Mouse (Mus musculus) T-helper 1 cell (primary cell): ENCODE data around the gene Gm10188.

Experiments used
- in situ Hi-C: fragments of 300-600 bp; cut with MboI, MseI; formaldehyde crosslinking; loops from one replicate; pipeline ENCODE4 v1.15.1; 2025; ENCODE audit warnings: high pct_unique_total_duplicates

The Gm10188 gene

GRCm38 (mm10) chr1:132195100-132195499 is 34.5 kb downstream of the Gm10188 start:
- in situ Hi-C loops: no loop called here

GRCm38 (mm10) chr1:132194624-132195023 is 34.9 kb downstream of the Gm10188 start:
- in situ Hi-C loops: no loop called here

- in situ Hi-C loops: no loop called here
Observed at GRCm38 (mm10) chr1:132193806-132194205, 35.8 kb downstream of the Gm10188 start.

GRCm38 (mm10) chr1:132191786-132192680 is 37.5 kb downstream of the Gm10188 start:
- in situ Hi-C loops: no loop called here

GRCm38 (mm10) chr1:132191093-132191785 is 38.3 kb downstream of the Gm10188 start, which contains the start of the genes Lemd1 and AC124108.1:
Gene Lemd1 (plus strand): TSS chr1:132191431.
Gene AC124108.1 (plus strand): TSS chr1:132191457.
- in situ Hi-C loops: no loop called here

GRCm38 (mm10) chr1:132190621-132191092 is 38.9 kb downstream of the Gm10188 start:
- in situ Hi-C loops: no loop called here

GRCm38 (mm10) chr1:132190040-132190513 is 39.5 kb downstream of the Gm10188 start:
- in situ Hi-C loops: no loop called here

- in situ Hi-C loops: no loop called here
Observed at GRCm38 (mm10) chr1:132189231-132189630, 40.3 kb downstream of the Gm10188 start.

- in situ Hi-C loops: no loop called here
Observed at GRCm38 (mm10) chr1:132188442-132189066, 41.0 kb downstream of the Gm10188 start.

GRCm38 (mm10) chr1:132186303-132186702 is 43.3 kb downstream of the Gm10188 start:
- in situ Hi-C loops: no loop called here
